Mouse (Mus musculus): ENCODE results near the gene Rnf182.

- TF ChIP-seq CTCF (conservative IDR thresholded peaks at IDR 0.05; ENCODE audit: insufficient read depth, insufficient read length, low read depth, low read length) (no peak), POLR2A (IDR thresholded peaks at IDR 0.05; ENCODE audit: low read depth, low read length) (no peak)
Measured at GRCm38 (mm10) chr13:43695521-43695920, 80.0 kb downstream of the Rnf182 start.

Measured in kidney, adult 2 months (tissue).